Mouse (Mus musculus) forebrain, embryonic 14.5 days (tissue): ENCODE results near the gene Eloa. TPM values are rescaled to one million over a fixed set of nuclear protein-coding genes. Genes with fewer than 3 reads are reported as not detected.

Experiments used
- ATAC-seq: fragments of 200-750 bp; cut with Nextera tagmentation; 2 replicates; pipeline ENCODE4 v1.8.0; 2017; ENCODE audit warnings: mild to moderate bottlenecking, moderate library complexity
- DNase-seq: peaks from one replicate; pipeline ENCODE4 v3.0.0-alpha.2; 2015; ENCODE audit warnings: low spot score
- H3K27ac ChIP-seq: fragments of 300-500 bp; sonication (generic); 2 replicates; pipeline ENCODE4 v1.5.1; 2014; ENCODE audit warnings: low read depth, mild to moderate bottlenecking, control low read depth, low read length, moderate library complexity
- H3K27me3 ChIP-seq: fragments of 300-500 bp; sonication (generic); replicated peaks from 2 replicates; pipeline ENCODE4 v1.6.1; 2014; ENCODE audit warnings: low read length, control low read depth, mixed read lengths; ENCODE audit not compliant: control insufficient read depth, insufficient read depth
- H3K36me3 ChIP-seq: fragments of 300-500 bp; sonication (generic); 2 replicates; pipeline ENCODE4 v1.6.1; 2014; ENCODE audit warnings: low read length, control low read depth; ENCODE audit not compliant: control insufficient read depth, insufficient read depth
- H3K4me1 ChIP-seq: fragments of 300-500 bp; sonication (generic); 2 replicates; pipeline ENCODE4 v1.6.1; 2014; ENCODE audit warnings: antibody characterized with exemption, low read length, control low read depth; ENCODE audit not compliant: control insufficient read depth, insufficient read depth
- H3K4me2 ChIP-seq: fragments of 300-500 bp; sonication (generic); 2 replicates; pipeline ENCODE4 v1.6.1; 2014; ENCODE audit warnings: mild to moderate bottlenecking, control low read depth, low read length
- H3K4me3 ChIP-seq: fragments of 300-500 bp; sonication (generic); 2 replicates; pipeline ENCODE4 v1.5.1; 2014; ENCODE audit warnings: low read depth, low read length, control low read depth
- H3K9ac ChIP-seq: fragments of 300-500 bp; sonication (generic); 2 replicates; pipeline ENCODE4 v1.6.1; 2014; ENCODE audit warnings: mild to moderate bottlenecking, low read length, control low read depth, moderate library complexity
- H3K9me3 ChIP-seq: fragments of 300-500 bp; sonication (generic); replicated peaks from 2 replicates; pipeline ENCODE4 v1.6.1; 2016; ENCODE audit warnings: low read length, control low read depth, mixed read lengths; ENCODE audit not compliant: control insufficient read depth
- WGBS: fragments of 180-500 bp; shearing (Covaris S2); extraction: QIAGEN DNeasy Blood & Tissue Kit; methylation state at CpG from one replicate; pipeline ENCODE4 v1.1.7; 2014; 5-methylcytosine and 5-hydroxymethylcytosine counted together
- polyA plus RNA-seq: library from polyadenylated mRNA; unstranded; fragments of >200 nt; fragmentation: Nextera tagmentation; extraction: Ambion mirVana; gene quantifications from 2 replicates; pipeline ENCODE4 v1.2.1, GENCODE M21; 2014

The Eloa gene
- polyA plus RNA-seq, 1 experiment from 2014 or later, result 33.7 TPM

GRCm38 (mm10) chr4:135968271-135968869 lies 53.2 kb downstream of the Eloa start:
- no peak for DNase-seq
- WGBS, result 84% methylated on average over 19 of the region's 19 CpGs
- H3K9me3 ChIP-seq, result no peaks in the 10 kb centered on the region
- ATAC-seq, result no peak
- no peak overlapping the region for H3K4me2 ChIP-seq
- H3K4me3 ChIP-seq, result no peak overlapping the region
- H3K9ac ChIP-seq, result no peak overlapping the region
- H3K27ac ChIP-seq, result no peak overlapping the region
- H3K27me3 ChIP-seq, result no peaks in the 10 kb centered on the region
- peaks cover 12% of the 10 kb centered on the region for H3K4me1 ChIP-seq
- H3K36me3 ChIP-seq, result peaks cover 51% of the 10 kb centered on the region

GRCm38 (mm10) chr4:135967086-135967760 lies 54.3 kb downstream of the Eloa start:
- peaks cover 52% of the 10 kb centered on the region for H3K36me3 ChIP-seq
- peaks cover 16% of the 10 kb centered on the region for H3K4me1 ChIP-seq

GRCm38 (mm10) chr4:135966283-135966682 lies 55.3 kb downstream of the Eloa start:
- Histone ChIP-seq H3K4me1 (peaks cover 10% of the 10 kb centered on the region), H3K9me3 (no peaks in the 10 kb centered on the region), H3K36me3 (peaks cover 53% of the 10 kb centered on the region), H3K9ac (no peak overlapping the region), H3K4me3 (no peak overlapping the region), H3K4me2 (no peak overlapping the region), H3K27ac (no peak overlapping the region), H3K27me3 (no peaks in the 10 kb centered on the region)
- no peak for DNase-seq
- ATAC-seq, result no peak
- WGBS, result 93% methylated on average over 16 of the region's 16 CpGs

More at GRCm38 (mm10) chr4:135967086-135967760, 54.3 kb downstream of the Eloa start:
- H3K4me2 ChIP-seq, result no peak overlapping the region
- H3K27me3 ChIP-seq, result no peaks in the 10 kb centered on the region
- no peak overlapping the region for H3K9ac ChIP-seq
- DNase-seq, result no peak
- ATAC-seq, result no peak
- no peaks in the 10 kb centered on the region for H3K9me3 ChIP-seq
- no peak overlapping the region for H3K27ac ChIP-seq
- WGBS, result 88% methylated on average over 18 of the region's 18 CpGs
- H3K4me3 ChIP-seq, result no peak overlapping the region

GRCm38 (mm10) chr4:135965113-135965512 lies 56.5 kb downstream of the Eloa start:
- DNase-seq, result no peak
- H3K36me3 ChIP-seq, result peaks cover 52% of the 10 kb centered on the region
- H3K9ac ChIP-seq, result no peak overlapping the region
- H3K4me3 ChIP-seq, result no peak overlapping the region
- H3K27me3 ChIP-seq, result no peaks in the 10 kb centered on the region
- peaks cover 10% of the 10 kb centered on the region for H3K4me1 ChIP-seq
- 86% methylated on average over 9 of the region's 9 CpGs for WGBS
- H3K9me3 ChIP-seq, result no peaks in the 10 kb centered on the region
- no peak overlapping the region for H3K4me2 ChIP-seq
- H3K27ac ChIP-seq, result no peak overlapping the region
- ATAC-seq, result no peak

- 4% methylated on average over 12 of the region's 12 CpGs for WGBS
- Histone ChIP-seq H3K27ac (no peak overlapping the region), H3K9me3 (no peaks in the 10 kb centered on the region), H3K36me3 (peaks cover 52% of the 10 kb centered on the region), H3K27me3 (no peaks in the 10 kb centered on the region), H3K4me1 (peaks cover 10% of the 10 kb centered on the region), H3K4me2 (peak overlapping the region; percentile 96), H3K9ac (peak overlapping the region; percentile 84), H3K4me3 (peak overlapping the region; percentile 54)
- no peak for DNase-seq
- ATAC-seq, result no peak
These were observed 57.1 kb downstream of the Eloa start for GRCm38 (mm10) chr4:135964426-135964825.

- no peaks in the 10 kb centered on the region for H3K9me3 ChIP-seq
These were observed 57.9 kb downstream of the Eloa start, which contains the start of gene Gale for GRCm38 (mm10) chr4:135963457-135964193. Gene Gale (plus strand): TSS chr4:135963727.

GRCm38 (mm10) chr4:135962946-135963345 lies 58.6 kb downstream of the Eloa start:
- Histone ChIP-seq H3K27me3 (no peaks in the 10 kb centered on the region), H3K4me2 (peak overlapping the region; percentile 96), H3K4me1 (peaks cover 10% of the 10 kb centered on the region), H3K9ac (peak overlapping the region; percentile 84), H3K4me3 (peak overlapping the region; percentile 54), H3K27ac (peak overlapping the region; percentile 77), H3K9me3 (no peaks in the 10 kb centered on the region), H3K36me3 (peaks cover 50% of the 10 kb centered on the region)
- DNase-seq (no peak), ATAC-seq (peak; percentile 8)
- 6% methylated on average over 15 of the region's 15 CpGs for WGBS

More at GRCm38 (mm10) chr4:135963457-135964193, 57.9 kb downstream of the Eloa start, which contains the start of gene Gale:
- H3K27me3 ChIP-seq, result no peaks in the 10 kb centered on the region
- H3K4me1 ChIP-seq, result peaks cover 10% of the 10 kb centered on the region
- H3K4me2 ChIP-seq, result peak within 1 kb of the TSS; percentile 96
- H3K27ac ChIP-seq, result peak within 1 kb of the TSS; percentile 77
- DNase-seq (peak; percentile 99), ATAC-seq (peak; percentile 93)
- H3K4me3 ChIP-seq, result peak within 1 kb of the TSS; percentile 54
- H3K36me3 ChIP-seq, result peaks cover 51% of the 10 kb centered on the region
- under 1% methylated on average over 51 of the region's 56 CpGs for WGBS
- H3K9ac ChIP-seq, result peak within 1 kb of the TSS; percentile 84

- no peak overlapping the region for H3K4me3 ChIP-seq
- H3K27me3 ChIP-seq, result no peaks in the 10 kb centered on the region
- H3K9ac ChIP-seq, result no peak overlapping the region
- 87% methylated on average over 7 of the region's 7 CpGs for WGBS
- H3K9me3 ChIP-seq, result no peaks in the 10 kb centered on the region
- peaks cover 45% of the 10 kb centered on the region for H3K36me3 ChIP-seq
- ATAC-seq (no peak), DNase-seq (no peak)
- H3K27ac ChIP-seq, result no peak overlapping the region
- H3K4me1 ChIP-seq, result peaks cover 10% of the 10 kb centered on the region
- no peak overlapping the region for H3K4me2 ChIP-seq
These were observed 59.4 kb downstream of the Eloa start for GRCm38 (mm10) chr4:135962198-135962597.
